Mouse (Mus musculus) c-Kit-positive CD71-negative TER-119-negative erythroid progenitor cells, embryonic 14.5 days (primary cell): ENCODE data around the gene Gm10382.
"Not testable (repeated sequence)": the region's sequence is repeated elsewhere in the genome, so short reads cannot be mapped to it uniquely, and the experiment has no call there.

Source experiments
- DNase-seq: peaks from one replicate; pipeline ENCODE4 v3.0.0-alpha.2; 2013; ENCODE audit warnings: low read depth

The Gm10382 gene

DNA sequence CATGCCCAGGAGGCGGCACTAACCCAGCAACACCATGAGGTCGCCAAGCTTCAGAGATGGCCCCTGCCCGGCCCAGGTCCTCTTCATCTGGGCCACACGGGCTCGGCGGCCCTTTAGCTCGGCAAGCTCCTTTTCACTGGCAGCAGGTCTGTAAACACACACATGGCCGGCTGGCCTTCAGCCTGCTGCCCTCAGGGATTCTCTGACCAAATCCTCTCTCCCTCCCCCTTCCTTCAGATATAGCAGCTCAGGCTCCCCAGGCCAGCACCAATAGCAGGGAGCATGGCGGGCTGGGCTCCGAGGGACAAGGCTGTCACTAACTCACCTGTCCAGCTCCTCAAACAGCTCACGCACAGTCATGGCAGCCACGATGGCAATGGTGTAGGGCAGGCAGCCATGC is 29.5 kb downstream of the Gm10382 start:
- no peak for DNase-seq

DNA sequence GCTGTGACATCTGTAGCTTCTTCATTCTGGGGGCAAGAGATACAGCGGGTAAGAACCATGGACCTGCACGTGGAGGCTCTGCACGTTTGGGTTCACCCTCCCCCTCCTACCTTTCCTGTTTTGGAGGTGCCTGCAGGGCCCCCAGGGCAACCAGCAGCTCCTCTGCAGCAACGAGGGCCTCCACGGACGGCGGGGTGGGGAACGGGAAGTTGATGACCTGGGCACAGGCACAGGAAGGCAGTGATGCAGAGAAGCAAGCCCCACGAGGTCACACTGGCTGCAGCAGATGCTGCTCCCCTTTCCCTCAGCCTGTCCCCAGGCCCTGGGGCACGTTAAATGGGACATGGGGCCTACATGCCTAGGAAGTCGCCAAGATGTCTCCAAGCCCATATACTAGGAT is 30.0 kb downstream of the Gm10382 start:
- DNase-seq, result no peak

- DNase-seq, result no peak
Observed at GRCm38 (mm10) chr5:125425698-125426276, 36.7 kb downstream of the Gm10382 start.

DNA sequence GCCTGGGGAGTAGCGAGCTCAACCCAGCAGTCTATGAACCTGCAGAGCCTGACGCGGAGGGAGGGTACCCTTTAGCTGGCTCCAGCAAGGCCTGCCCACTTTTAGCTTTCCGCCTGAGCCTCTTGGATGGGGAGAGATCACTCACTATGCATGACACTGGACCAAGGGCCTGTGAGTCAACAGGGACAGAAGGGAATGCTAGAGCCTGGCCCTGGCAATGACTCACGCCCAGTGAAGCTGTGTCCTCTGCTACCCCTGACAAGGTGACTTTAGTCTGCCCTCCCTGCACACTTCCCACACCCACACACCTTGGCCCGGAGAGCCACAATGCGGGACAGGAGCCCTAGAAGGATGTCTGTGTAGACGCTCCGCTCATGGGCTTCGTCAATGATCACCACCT is 37.2 kb downstream of the Gm10382 start:
- no peak for DNase-seq

GRCm38 (mm10) chr5:125432324-125432723 is 43.2 kb downstream of the Gm10382 start:
- not testable (repeated sequence) for DNase-seq

- DNase-seq, result peak; percentile 96
Observed at GRCm38 (mm10) chr5:125433793-125434337, 44.7 kb downstream of the Gm10382 start, which contains the start of gene Dhx37. Gene Dhx37, minus strand, starts transcription at chr5:125434121.

- DNase-seq, result not testable (repeated sequence)
Observed at GRCm38 (mm10) chr5:125434347-125434746, 45.2 kb downstream of the Gm10382 start.
